Mouse (Mus musculus) heart, embryonic 16.5 days (tissue): ENCODE measurements around the gene Reg4. TPM values are rescaled to one million over a fixed set of nuclear protein-coding genes. Genes with fewer than 3 reads are reported as not detected.

ENCODE experiments used
- ATAC-seq: fragments of 200-750 bp; cut with Nextera tagmentation; replicated peaks from 2 replicates; pipeline ENCODE4 v1.8.0; 2017; ENCODE audit warnings: moderate number of reproducible peaks; ENCODE audit not compliant: insufficient read depth, low FRiP score; ENCODE audit errors: extremely low read depth
- H3K27ac ChIP-seq: fragments of 300-500 bp; sonication (generic); 2 replicates; pipeline ENCODE4 v1.5.1; 2014; ENCODE audit warnings: mild to moderate bottlenecking, low read length, control low read depth, moderate library complexity
- H3K27me3 ChIP-seq: fragments of 300-500 bp; sonication (generic); 2 replicates; pipeline ENCODE4 v1.6.1; 2014; ENCODE audit warnings: low read length, mixed read lengths; ENCODE audit not compliant: control insufficient read depth, insufficient read depth
- H3K36me3 ChIP-seq: fragments of 300-500 bp; sonication (generic); 2 replicates; pipeline ENCODE4 v1.6.1; 2014; ENCODE audit not compliant: control insufficient read depth, insufficient read depth
- H3K4me1 ChIP-seq: fragments of 300-500 bp; sonication (generic); 2 replicates; pipeline ENCODE4 v1.6.1; 2014; ENCODE audit warnings: low read length, mixed read lengths; ENCODE audit not compliant: control insufficient read depth, insufficient read depth
- H3K4me2 ChIP-seq: fragments of 300-500 bp; sonication (generic); 2 replicates; pipeline ENCODE4 v1.6.1; 2014; ENCODE audit warnings: low read depth, mild to moderate bottlenecking, control low read depth, low read length
- H3K4me3 ChIP-seq: fragments of 300-500 bp; sonication (generic); 2 replicates; pipeline ENCODE4 v1.5.1; 2014; ENCODE audit warnings: mild to moderate bottlenecking, control low read depth, low read length
- H3K9ac ChIP-seq: fragments of 300-500 bp; sonication (generic); 2 replicates; pipeline ENCODE4 v1.6.1; 2014; ENCODE audit warnings: low read length, control low read depth
- H3K9me3 ChIP-seq: fragments of 300-500 bp; sonication (generic); replicated peaks from 2 replicates; pipeline ENCODE4 v1.6.1; 2016; ENCODE audit warnings: low read length; ENCODE audit not compliant: control insufficient read depth
- WGBS: fragments of 180-500 bp; shearing (Covaris S2); extraction: QIAGEN DNeasy Blood & Tissue Kit; methylation state at CpG from one replicate; pipeline ENCODE4 v1.1.7; 2014; 5-methylcytosine and 5-hydroxymethylcytosine counted together
- polyA plus RNA-seq: library from polyadenylated mRNA; unstranded; fragments of >200 nt; fragmentation: Nextera tagmentation; extraction: Ambion mirVana; gene quantifications from 2 replicates; pipeline ENCODE4 v1.2.1, GENCODE M21; 2015

Gene Reg4
- polyA plus RNA-seq, 1 experiment from 2014 or later = not detected

DNA sequence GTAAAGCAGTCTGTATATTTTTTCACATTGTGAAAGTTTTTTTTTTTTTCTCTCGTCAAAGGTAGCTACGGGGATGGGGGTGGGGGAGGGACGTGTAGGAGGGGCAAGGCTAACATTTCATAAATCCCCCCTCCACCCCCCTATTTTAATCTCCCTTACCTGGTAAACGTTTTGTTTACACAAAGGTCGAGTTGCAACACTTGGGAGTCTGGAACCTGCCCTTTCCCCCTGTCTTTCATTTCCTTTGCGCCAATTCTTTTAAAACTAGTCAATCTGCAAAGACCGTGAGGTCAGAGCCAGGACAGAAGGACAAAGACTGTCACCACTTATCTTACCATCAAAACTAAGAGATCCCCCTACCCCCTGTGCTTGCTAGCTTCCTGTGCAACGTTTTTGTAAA lies 23.9 kb downstream of the Reg4 start:
- H3K36me3 ChIP-seq = no peaks in the 10 kb centered on the region
- no peak overlapping the region for H3K27ac ChIP-seq
- WGBS = 34% methylated on average over 8 of the region's 8 CpGs
- no peaks in the 10 kb centered on the region for H3K9me3 ChIP-seq
- no peaks in the 10 kb centered on the region for H3K27me3 ChIP-seq
- no peak overlapping the region for H3K9ac ChIP-seq
- no peaks in the 10 kb centered on the region for H3K4me1 ChIP-seq
- no peak for ATAC-seq
- H3K4me2 ChIP-seq = no peak overlapping the region
- H3K4me3 ChIP-seq = no peak overlapping the region

DNA sequence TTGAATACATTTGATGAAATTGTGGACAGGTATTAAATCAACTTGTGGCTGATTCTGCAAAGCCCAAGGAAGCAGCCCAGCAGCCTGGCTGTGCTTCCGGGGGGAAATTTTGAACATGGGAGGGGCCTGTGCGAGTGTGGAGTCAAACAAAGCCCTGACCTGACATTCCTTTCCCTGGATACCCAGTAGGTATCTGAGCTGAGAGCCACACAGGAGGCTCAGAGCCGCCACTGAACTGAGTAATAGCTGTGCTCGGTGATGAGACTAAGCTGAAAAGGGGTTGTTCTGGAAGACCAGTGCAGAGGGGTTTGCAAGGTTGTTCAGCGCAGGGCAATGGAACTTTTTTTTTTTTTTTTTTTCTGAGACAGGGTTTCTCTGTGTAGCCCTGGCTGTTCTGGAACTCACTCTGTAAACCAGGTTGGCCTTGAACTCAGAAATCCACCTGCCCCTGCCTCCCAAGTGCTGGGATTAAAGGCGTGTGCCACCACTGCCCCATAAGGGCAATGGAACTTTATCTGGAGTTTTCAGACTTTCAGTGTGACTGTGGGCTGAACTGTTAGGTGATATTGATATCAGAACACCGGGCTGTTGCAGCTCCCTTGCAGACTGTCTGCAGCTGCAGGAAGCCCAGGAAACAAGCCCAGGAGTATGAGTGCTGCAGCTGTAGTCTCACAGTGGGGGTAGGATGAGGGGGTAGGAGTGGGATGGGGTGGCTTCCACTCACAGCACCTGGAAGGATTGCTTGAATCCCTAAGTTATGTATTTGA lies 25.2 kb downstream of the Reg4 start:
- H3K9ac ChIP-seq = no peak overlapping the region
- no peaks in the 10 kb centered on the region for H3K9me3 ChIP-seq
- no peak overlapping the region for H3K27ac ChIP-seq
- H3K27me3 ChIP-seq = no peaks in the 10 kb centered on the region
- no peak for ATAC-seq
- H3K4me1 ChIP-seq = no peaks in the 10 kb centered on the region
- H3K36me3 ChIP-seq = no peaks in the 10 kb centered on the region
- no peak overlapping the region for H3K4me2 ChIP-seq
- H3K4me3 ChIP-seq = no peak overlapping the region
- WGBS = 43% methylated on average over 7 of the region's 7 CpGs

DNA sequence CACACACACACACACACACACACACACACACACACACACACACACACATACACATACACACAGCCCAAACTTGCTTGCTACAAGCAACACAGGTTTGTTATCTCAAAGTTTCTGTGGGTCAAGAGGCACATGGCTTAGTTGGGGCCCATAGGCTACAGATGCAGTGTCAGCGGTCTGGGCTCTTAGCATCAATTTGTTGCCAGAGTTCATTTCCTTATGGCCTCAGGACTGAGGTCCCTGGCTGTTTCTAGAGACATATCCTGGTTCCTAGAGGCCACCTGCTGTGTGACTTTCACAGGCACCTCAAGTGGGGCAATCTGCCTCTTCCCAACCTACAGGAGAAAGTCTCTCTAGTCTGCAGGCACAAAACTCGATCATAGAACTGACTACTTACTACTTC lies 27.4 kb downstream of the Reg4 start:
- Histone ChIP-seq H3K27me3 (no peaks in the 10 kb centered on the region), H3K36me3 (no peaks in the 10 kb centered on the region), H3K4me2 (no peak overlapping the region), H3K4me3 (no peak overlapping the region), H3K4me1 (no peaks in the 10 kb centered on the region), H3K9ac (no peak overlapping the region), H3K9me3 (peaks cover 3% of the 10 kb centered on the region; the same call in 1 of the 2 replicates), H3K27ac (no peak overlapping the region)
- WGBS = 83% methylated on average over 2 of the region's 2 CpGs
- no peak for ATAC-seq

DNA sequence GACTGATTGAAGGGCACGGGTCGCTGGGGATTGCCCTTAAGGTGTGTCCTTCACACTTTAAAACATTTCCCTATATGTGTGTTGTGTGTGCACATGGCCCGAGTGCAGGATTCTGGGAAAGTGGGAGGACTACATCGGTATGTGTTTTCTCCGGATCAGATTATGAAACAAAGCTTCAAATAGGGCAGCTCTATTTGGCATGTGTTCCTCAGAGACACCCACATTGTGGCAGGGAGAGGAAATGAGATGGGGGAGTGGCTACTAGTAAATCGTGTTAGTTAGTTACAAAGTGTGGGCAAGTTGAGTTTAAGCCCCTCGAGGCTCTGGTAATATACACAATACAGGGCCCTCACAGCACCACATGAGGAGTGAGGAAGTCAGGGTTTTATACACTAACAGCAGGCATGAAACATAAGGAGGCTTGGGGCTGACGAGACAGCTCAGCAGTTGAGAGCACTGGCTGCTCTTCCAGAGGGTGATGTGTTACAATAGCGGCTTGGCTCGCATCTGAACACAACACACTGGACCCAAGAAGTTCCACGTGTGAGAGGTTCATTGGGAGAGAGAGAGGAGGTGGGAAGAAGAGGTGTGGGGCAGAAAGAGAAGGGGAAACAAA lies 28.0 kb downstream of the Reg4 start:
- Histone ChIP-seq H3K4me1 (no peaks in the 10 kb centered on the region), H3K36me3 (no peaks in the 10 kb centered on the region), H3K4me3 (no peak overlapping the region), H3K27ac (no peak overlapping the region), H3K4me2 (no peak overlapping the region), H3K9me3 (peaks cover 3% of the 10 kb centered on the region; the same call in 1 of the 2 replicates), H3K27me3 (no peaks in the 10 kb centered on the region), H3K9ac (no peak overlapping the region)
- no peak for ATAC-seq
- WGBS = 74% methylated on average over 11 of the region's 11 CpGs

DNA sequence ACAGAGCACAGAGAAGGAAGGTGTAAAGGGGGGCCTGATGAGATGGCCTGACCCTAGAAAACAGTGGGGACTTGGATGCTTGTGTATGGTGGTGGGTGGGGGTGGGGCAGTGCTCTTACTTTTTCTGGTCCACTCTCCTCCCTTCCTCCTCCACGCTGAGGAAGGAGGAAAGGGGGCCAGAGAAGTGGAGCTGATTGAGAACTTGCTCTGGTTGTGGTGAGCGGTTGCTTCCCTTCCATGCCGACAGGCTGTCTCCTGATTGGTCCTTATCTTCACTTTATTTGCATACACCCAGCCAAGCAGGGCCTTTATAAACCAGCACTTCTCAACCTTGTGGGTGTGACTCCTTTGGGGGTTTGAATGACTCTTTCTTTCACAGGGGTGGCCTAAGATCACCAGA lies 32.1 kb downstream of the Reg4 start:
- Histone ChIP-seq H3K9me3 (peaks cover 3% of the 10 kb centered on the region; the same call in 1 of the 2 replicates), H3K27me3 (no peaks in the 10 kb centered on the region), H3K9ac (no peak overlapping the region), H3K4me3 (no peak overlapping the region), H3K36me3 (no peaks in the 10 kb centered on the region), H3K4me1 (no peaks in the 10 kb centered on the region), H3K4me2 (no peak overlapping the region), H3K27ac (no peak overlapping the region)
- 100% methylated on average over 2 of the region's 3 CpGs for WGBS
- no peak for ATAC-seq

DNA sequence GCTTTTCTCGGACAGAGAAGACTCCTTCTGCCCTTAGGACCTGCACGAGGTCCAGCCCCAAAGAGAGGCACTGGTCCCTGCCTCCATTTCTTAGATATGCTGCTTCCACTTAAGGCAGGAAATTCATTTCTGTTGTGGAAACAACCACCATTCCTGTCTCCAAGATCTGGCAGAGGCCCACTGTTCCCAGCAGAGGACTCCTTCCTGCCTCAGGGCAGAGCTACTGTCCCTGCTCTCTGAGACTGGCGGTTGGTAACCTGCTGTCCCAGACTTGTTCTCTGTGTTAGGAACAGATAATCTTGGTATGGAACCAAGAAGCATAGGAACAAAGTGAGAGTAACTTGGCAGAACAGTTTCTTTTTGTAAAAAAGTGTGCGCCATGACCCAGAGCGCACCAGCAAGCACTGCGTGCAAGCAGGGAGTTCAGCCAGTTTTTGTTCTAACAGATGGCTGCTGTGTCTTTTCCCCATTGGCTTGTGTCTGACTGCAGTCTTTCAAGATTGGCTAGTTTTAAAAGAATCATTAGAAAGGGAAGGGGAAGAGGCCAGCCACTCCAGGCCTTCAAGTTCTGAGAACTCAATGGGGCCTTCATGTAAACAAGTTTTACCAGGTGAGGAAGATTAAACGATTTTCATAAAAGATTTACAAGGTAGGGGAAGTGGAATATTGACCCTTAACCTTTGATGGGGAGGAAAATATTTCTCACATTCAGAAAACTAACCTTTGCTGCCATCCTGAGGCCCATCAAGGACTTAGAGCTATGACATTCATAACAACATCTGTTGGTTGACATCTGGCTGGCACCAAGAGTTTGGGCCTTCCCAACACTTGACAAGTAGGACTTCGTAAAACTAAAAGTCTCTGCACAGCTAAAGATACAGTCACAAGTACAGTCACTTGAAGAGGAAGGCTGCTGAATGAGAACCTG lies 33.0 kb downstream of the Reg4 start:
- no peak for ATAC-seq

DNA sequence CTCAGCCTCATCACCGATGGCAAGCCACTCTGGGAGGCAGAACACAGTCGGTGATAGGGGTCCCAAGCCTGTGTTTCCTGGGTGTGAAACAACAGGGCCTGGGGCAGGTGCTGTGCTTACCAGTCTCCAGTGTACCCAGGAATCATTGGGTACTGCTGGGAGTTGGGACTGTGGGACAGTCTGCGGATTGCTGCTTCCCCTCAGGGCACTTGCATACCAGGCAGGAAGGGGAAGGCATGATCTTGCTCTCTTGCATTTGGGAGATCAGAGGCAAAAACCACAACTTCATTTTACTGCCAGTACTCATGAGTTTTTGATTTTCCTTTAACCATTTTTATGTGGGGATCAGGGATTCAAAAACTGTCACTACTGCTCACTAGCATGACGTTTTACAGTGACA lies 36.8 kb downstream of the Reg4 start:
- Histone ChIP-seq H3K4me1 (no peaks in the 10 kb centered on the region), H3K4me2 (no peak overlapping the region), H3K9me3 (no peaks in the 10 kb centered on the region), H3K27me3 (no peaks in the 10 kb centered on the region), H3K4me3 (no peak overlapping the region), H3K9ac (no peak overlapping the region), H3K36me3 (no peaks in the 10 kb centered on the region), H3K27ac (no peak overlapping the region)
- ATAC-seq = no peak
- WGBS = 69% methylated on average over 4 of the region's 4 CpGs

More for the DNA sequence above, 33.0 kb downstream of the Reg4 start:
- H3K4me1 ChIP-seq = no peaks in the 10 kb centered on the region
- H3K27me3 ChIP-seq = no peaks in the 10 kb centered on the region
- no peak overlapping the region for H3K27ac ChIP-seq
- H3K4me3 ChIP-seq = no peak overlapping the region
- H3K36me3 ChIP-seq = no peaks in the 10 kb centered on the region
- H3K9ac ChIP-seq = no peak overlapping the region
- peaks cover 3% of the 10 kb centered on the region; the same call in 1 of the 2 replicates for H3K9me3 ChIP-seq
- H3K4me2 ChIP-seq = no peak overlapping the region
- WGBS = 86% methylated on average over 8 of the region's 8 CpGs

DNA sequence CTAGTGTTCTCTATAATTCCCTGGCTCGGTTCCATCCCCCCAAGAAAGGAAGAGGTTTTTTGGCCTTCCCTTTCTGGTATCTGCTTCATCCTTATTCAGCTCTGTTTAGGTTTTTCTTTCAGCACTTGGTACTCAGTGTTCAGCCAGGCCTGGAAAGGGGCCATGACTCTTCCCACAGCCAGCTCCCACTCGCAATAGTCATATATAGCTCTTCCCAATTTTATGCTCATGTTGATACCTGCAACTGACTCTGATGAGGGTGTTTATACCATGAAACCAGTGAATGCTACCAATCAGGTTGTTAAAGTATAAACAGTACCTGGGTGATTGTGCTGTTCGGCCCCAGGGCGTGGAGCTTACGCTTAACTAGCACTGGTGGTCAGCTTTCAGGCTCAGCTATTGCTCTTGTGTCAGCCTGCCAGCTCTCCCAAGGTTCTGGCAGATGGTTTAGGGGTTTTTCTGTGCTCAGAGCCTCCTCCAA lies 37.4 kb downstream of the Reg4 start:
- no peak overlapping the region for H3K9ac ChIP-seq
- no peak for ATAC-seq
- H3K4me3 ChIP-seq = no peak overlapping the region
- no peak overlapping the region for H3K4me2 ChIP-seq
- H3K9me3 ChIP-seq = no peaks in the 10 kb centered on the region
- no peaks in the 10 kb centered on the region for H3K4me1 ChIP-seq
- H3K27me3 ChIP-seq = no peaks in the 10 kb centered on the region
- no peak overlapping the region for H3K27ac ChIP-seq
- no peaks in the 10 kb centered on the region for H3K36me3 ChIP-seq
- WGBS = 82% methylated on average over 5 of the region's 5 CpGs
